Mouse (Mus musculus): ENCODE measurements around the gene Txndc11. TPM values are rescaled to one million over a fixed set of nuclear protein-coding genes. Genes with fewer than 3 reads are reported as not detected.

Txndc11 gene
- polyA plus RNA-seq, 1 experiment from 2014 or later, result 32.3 TPM

DNA sequence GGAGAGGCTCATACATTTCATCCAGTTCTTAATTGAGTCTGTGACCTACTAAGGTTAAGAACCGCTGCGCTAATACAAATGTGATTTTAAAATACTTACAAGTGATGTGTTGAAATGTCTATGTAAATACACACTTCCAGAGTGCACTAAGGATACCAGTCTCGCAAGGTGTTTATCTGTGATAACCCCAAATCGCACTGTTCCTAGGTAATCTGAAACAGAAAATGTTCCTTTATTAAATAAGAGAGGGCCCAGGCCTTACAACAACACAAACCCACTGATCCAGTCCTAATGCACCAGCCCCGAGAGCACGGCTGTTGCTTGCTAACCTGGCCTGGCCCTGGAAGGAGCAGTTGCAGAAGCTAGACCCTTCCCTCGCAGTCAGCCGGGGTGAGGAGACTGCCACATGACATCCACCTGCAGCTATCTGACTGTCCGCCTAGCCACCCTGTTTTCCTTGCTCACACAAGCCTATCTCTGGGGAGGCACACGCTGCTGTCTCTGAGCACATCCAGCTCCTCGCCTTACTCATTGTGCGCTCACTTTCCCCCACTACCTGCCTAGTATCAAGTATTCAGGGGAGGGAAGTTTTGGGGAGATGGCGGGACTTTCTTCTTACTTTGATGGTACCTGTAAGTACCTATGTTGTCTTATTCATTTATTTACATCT, 40.6 kb downstream of the Txndc11 start:
- H3K4me3 ChIP-seq, result no peak overlapping the region
- no peak overlapping the region for H3K27ac ChIP-seq
- ATAC-seq (ENCODE audit: borderline replicate concordance, extremely low read depth, low FRiP score, low TSS enrichment), result no peak
- no peak overlapping the region for H3K4me2 ChIP-seq
- no peaks in the 10 kb centered on the region for H3K9me3 ChIP-seq
- whole genome bisulfite sequencing, result 74% methylated on average over 13 of the region's 13 CpGs
- no peaks in the 10 kb centered on the region for H3K27me3 ChIP-seq
- no peak overlapping the region for H3K9ac ChIP-seq
- no peaks in the 10 kb centered on the region for H3K4me1 ChIP-seq
- peaks cover 24% of the 10 kb centered on the region for H3K36me3 ChIP-seq

DNA sequence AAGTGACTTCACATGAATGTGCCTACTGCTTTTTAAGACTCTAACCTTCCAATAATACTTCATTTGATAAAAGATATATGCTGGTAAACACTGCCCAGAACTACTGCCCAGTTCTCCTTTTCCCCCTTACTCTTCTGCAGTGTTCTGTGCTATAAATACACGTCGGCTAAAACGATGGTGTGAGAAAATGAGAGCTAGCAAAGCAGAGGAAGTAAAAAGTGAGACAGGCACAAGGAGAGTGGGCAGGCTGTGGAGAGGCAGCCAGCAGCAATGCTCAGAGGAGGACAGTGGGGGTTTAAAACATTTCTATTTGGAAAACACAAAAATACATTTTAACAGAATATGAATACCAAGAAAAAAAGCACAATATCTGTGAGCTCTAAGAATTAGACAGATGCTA, 41.9 kb downstream of the Txndc11 start:
- H3K36me3 ChIP-seq, result peaks cover 38% of the 10 kb centered on the region
- ATAC-seq (ENCODE audit: borderline replicate concordance, extremely low read depth, low FRiP score, low TSS enrichment), result no peak
- no peaks in the 10 kb centered on the region for H3K9me3 ChIP-seq
- no peak overlapping the region for H3K4me2 ChIP-seq
- no peak overlapping the region for H3K4me3 ChIP-seq
- no peak overlapping the region for H3K27ac ChIP-seq
- no peaks in the 10 kb centered on the region for H3K27me3 ChIP-seq
- H3K9ac ChIP-seq, result no peak overlapping the region
- 64% methylated on average over 3 of the region's 3 CpGs for WGBS
- no peaks in the 10 kb centered on the region for H3K4me1 ChIP-seq

DNA sequence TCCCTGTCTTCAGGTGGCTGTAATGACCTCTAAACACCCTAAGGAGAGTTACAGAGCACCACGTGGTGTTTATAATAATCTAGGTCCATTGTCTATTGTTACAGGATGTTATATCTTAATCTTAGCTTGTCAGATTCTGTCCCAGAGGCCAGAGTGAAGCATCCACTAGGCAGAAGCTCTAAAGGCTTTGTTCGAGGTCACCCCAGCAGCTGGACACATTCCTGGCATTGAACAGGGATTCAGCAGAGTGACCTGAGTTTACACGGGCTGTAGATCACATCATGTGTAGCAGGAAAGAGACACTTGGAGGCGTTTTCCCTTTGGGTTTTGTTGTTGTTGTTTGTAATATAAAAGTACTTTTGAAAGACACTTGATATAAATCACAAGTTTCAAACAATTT, 42.4 kb downstream of the Txndc11 start:
- Histone ChIP-seq H3K9ac (no peak overlapping the region), H3K27me3 (no peaks in the 10 kb centered on the region), H3K36me3 (peaks cover 41% of the 10 kb centered on the region), H3K4me3 (no peak overlapping the region), H3K4me2 (no peak overlapping the region), H3K27ac (no peak overlapping the region), H3K9me3 (no peaks in the 10 kb centered on the region), H3K4me1 (no peaks in the 10 kb centered on the region)
- WGBS, result 53% methylated on average over 4 of the region's 4 CpGs
- no peak for ATAC-seq (ENCODE audit: borderline replicate concordance, extremely low read depth, low FRiP score, low TSS enrichment)

DNA sequence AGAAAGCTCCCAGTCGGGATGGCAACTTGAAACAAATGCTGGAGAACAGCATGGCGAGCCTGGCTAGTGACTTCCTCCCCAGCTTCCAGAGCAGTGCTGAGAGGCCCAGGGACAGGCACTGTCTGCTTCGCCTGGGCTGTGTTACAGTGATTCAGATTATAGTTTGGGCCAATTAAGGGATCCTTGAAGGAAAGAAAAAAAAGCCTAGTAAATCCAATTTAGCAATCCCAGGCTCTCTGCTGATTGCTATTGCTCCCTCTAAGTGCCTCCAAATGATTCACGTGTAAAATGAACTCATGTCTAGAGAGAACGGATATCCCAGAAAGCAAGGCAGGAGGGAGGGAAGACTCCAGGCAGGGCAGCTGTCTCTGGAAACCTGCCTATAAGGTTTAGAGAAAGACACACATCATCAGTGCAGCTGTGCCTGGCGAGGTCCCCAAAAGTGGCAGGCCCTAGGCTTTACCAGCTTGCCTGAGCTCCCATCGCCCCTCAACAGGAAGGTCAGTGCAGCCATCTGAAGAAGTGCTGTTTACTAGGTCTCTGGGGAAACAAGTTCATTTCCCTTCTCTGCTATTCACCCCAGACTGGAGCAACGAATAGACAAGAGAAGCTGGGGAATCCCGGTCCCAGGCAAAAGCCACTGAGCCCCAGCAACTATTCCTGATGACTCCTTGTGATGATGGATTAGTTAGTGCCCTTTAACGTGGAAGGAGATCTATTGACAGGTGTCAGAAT, 43.4 kb downstream of the Txndc11 start:
- H3K36me3 ChIP-seq, result peaks cover 46% of the 10 kb centered on the region
- no peak overlapping the region for H3K9ac ChIP-seq
- H3K27me3 ChIP-seq, result no peaks in the 10 kb centered on the region
- H3K4me1 ChIP-seq, result no peaks in the 10 kb centered on the region
- H3K9me3 ChIP-seq, result no peaks in the 10 kb centered on the region
- ATAC-seq (ENCODE audit: borderline replicate concordance, extremely low read depth, low FRiP score, low TSS enrichment), result no peak
- WGBS, result 80% methylated on average over 10 of the region's 10 CpGs
- H3K27ac ChIP-seq, result no peak overlapping the region
- no peak overlapping the region for H3K4me2 ChIP-seq
- no peak overlapping the region for H3K4me3 ChIP-seq

DNA sequence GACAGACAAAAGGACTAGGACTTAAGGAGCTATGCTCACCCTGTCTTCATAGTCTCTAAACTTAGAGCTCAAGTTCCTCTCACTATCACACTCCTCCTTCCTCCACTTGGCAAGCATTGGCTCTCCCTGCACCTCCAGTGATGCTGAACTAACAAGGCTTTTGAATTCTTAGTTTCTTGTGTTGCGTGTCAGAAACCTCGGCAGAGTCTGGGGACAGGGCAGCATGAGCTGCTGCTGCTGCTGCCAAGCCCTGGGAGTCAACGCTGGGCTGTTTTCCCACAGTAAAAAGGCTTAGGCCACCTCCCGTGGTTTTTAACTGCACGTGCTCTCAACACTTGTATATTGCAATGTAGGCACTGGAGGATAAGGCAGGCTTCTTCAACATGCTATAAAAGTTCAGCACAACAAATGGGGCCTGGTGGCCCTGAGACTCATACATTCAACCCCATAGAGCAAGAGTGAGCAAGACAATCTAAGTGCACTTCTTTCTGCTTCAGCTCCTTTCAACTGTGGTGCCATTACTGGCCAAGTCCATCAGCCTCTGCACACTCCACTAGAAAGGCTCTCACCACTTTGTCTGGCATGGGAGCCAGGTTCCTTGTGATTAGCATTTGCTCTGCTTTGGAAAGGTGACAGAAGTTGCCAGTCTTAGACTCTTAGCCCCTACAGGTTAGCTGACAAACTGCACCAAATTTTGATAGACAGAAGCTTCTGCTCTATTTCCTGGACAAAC, 47.4 kb downstream of the Txndc11 start:
- Histone ChIP-seq H3K27me3 (no peaks in the 10 kb centered on the region), H3K4me2 (no peak overlapping the region), H3K4me1 (no peaks in the 10 kb centered on the region), H3K36me3 (peaks cover 80% of the 10 kb centered on the region), H3K4me3 (no peak overlapping the region), H3K27ac (no peak overlapping the region), H3K9me3 (no peaks in the 10 kb centered on the region), H3K9ac (no peak overlapping the region)
- ATAC-seq (ENCODE audit: borderline replicate concordance, extremely low read depth, low FRiP score, low TSS enrichment), result no peak
- WGBS, result 88% methylated on average over 5 of the region's 5 CpGs

DNA sequence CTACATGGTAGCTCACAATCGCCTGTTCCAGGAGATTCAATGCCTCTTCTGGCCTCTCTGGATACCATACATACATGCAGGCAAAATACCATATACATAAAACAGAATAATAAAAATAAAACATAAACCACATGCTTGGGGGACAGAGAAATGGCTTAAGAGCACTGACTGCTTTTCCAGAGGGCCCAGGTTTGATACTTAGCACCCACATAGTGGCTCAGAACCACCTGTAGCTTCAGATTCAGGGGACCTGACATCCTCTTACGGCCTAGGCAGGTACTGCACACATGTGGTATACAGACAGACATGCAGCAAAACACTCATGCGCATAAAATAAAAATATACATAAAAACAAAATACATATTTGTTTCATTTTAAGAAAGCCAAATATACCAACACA, 48.2 kb downstream of the Txndc11 start:
- H3K27me3 ChIP-seq, result no peaks in the 10 kb centered on the region
- no peak overlapping the region for H3K27ac ChIP-seq
- H3K4me3 ChIP-seq, result no peak overlapping the region
- H3K4me2 ChIP-seq, result no peak overlapping the region
- ATAC-seq (ENCODE audit: borderline replicate concordance, extremely low read depth, low FRiP score, low TSS enrichment), result no peak
- no peaks in the 10 kb centered on the region for H3K4me1 ChIP-seq
- H3K36me3 ChIP-seq, result peaks cover 83% of the 10 kb centered on the region
- 95% methylated on average over 3 of the region's 3 CpGs for WGBS
- H3K9ac ChIP-seq, result no peak overlapping the region
- no peaks in the 10 kb centered on the region for H3K9me3 ChIP-seq

DNA sequence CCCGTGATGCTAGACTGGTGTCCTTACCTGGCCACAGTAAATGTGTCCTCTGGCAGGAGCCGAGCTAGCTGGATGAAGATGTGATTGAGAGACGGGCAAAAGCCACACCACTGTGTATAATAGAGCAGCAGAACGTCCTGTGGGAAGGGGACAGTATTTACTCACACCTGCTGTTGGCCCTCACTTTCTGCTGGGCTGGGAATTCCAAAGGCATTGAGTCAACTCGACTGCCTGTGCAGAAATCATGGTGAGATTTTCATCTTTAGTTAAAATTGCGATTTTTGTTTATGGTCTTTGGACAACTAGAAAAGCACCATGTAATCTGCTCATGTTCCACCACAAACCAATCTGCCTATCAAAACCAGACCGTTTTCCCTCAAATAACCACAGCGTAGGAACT, 50.3 kb downstream of the Txndc11 start:
- ATAC-seq (ENCODE audit: borderline replicate concordance, extremely low read depth, low FRiP score, low TSS enrichment), result no peak
- no peak overlapping the region for H3K4me2 ChIP-seq
- H3K4me1 ChIP-seq, result no peaks in the 10 kb centered on the region
- no peaks in the 10 kb centered on the region for H3K9me3 ChIP-seq
- WGBS, result 85% methylated on average over 8 of the region's 8 CpGs
- no peak overlapping the region for H3K9ac ChIP-seq
- H3K27me3 ChIP-seq, result no peaks in the 10 kb centered on the region
- H3K27ac ChIP-seq, result no peak overlapping the region
- H3K4me3 ChIP-seq, result no peak overlapping the region
- peaks cover 85% of the 10 kb centered on the region for H3K36me3 ChIP-seq

DNA sequence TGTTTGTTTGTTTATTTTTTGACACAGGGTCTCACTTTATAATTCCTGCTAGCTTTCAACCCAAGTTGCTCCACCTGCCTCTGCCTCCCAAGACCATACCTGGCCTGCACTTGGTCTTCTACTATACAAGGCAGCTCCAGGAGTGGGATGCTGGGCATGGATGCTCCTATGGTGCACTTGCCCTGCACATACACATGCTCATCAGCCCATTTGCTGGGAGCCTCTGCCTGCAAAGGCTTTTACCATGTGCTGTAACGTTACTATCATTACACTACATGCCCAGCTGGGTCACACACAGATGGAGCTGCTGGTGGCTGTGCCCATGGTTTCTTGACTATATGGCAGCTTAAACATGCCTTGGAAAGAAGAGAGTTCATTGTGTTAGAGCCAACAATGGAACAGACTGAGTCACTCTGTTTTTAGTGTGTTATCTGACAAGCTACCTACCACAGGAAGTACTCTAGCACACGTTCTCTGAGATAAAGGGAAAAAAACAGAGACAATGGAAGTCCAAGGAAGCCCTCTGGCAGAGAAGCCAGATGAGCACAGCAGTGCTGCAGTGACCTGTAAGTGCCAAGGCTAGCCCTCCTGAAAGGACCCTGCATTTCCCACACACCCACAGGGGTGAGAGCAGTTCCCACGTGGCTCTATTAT, 56.1 kb downstream of the Txndc11 start:
- Histone ChIP-seq H3K4me2 (no peak overlapping the region), H3K9ac (no peak overlapping the region), H3K9me3 (no peaks in the 10 kb centered on the region), H3K4me1 (no peaks in the 10 kb centered on the region), H3K27me3 (no peaks in the 10 kb centered on the region), H3K36me3 (peaks cover 89% of the 10 kb centered on the region), H3K4me3 (no peak overlapping the region), H3K27ac (no peak overlapping the region)
- ATAC-seq (ENCODE audit: borderline replicate concordance, extremely low read depth, low FRiP score, low TSS enrichment), result no peak
- WGBS, result 64% methylated on average over 3 of the region's 3 CpGs

DNA sequence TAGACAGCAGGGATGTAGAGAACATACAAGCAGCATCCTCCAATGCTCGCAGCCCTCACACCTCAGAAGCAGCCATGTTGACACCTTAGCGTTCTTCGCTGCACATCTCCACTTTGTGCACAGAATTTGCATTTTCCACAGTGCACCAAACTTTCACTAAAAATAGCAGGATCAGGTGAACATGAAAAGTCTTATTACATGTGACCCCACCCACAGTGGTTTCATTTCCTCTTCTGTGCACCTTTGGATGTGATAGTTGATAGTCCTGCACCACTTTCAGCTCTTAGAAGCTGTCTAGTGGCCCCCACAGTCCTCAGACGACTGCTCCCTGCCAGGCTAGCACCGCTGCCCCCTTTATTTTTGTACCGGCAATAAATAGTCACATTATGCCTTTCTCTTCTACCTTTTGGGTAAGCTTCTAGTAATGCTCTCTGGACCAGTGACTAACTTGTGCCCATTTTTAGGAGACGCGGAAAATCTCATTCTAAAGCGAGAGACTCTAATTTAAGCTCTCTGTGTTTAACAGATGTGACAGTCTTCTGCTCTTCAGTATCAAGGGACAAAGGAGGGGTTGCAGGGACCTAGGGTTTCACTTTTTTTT, 56.7 kb downstream of the Txndc11 start:
- WGBS, result 94% methylated on average over 9 of the region's 9 CpGs
- Histone ChIP-seq H3K27me3 (no peaks in the 10 kb centered on the region), H3K9ac (no peak overlapping the region), H3K9me3 (no peaks in the 10 kb centered on the region), H3K36me3 (peaks cover 87% of the 10 kb centered on the region), H3K27ac (no peak overlapping the region), H3K4me1 (no peaks in the 10 kb centered on the region), H3K4me2 (no peak overlapping the region), H3K4me3 (no peak overlapping the region)
- no peak for ATAC-seq (ENCODE audit: borderline replicate concordance, extremely low read depth, low FRiP score, low TSS enrichment)

DNA sequence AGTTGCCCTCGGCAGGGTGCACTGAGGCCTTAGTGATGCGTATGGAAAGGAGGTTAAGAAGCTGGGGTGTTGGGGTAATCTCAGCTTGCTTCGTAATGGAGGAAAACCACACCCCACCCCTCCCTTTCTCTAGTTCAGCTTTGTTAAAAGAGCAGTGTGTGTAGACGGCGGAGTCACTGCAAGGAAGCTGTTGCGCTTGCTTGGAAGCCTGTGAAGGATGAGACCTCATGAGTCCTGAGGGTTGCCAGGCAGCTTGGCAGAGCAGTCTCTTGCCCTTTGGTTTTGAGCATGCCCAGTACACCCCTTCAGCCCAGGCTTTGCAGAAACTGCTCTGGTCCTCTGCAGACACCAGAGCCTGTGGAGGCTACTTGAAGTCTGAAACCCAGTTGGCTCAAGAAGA, 61.4 kb downstream of the Txndc11 start:
- WGBS, result 81% methylated on average over 6 of the region's 6 CpGs
- Histone ChIP-seq H3K27ac (no peak overlapping the region), H3K4me3 (no peak overlapping the region), H3K9me3 (no peaks in the 10 kb centered on the region), H3K27me3 (no peaks in the 10 kb centered on the region), H3K9ac (no peak overlapping the region), H3K36me3 (peaks cover 54% of the 10 kb centered on the region), H3K4me2 (no peak overlapping the region), H3K4me1 (peaks cover 28% of the 10 kb centered on the region)
- no peak for ATAC-seq (ENCODE audit: borderline replicate concordance, extremely low read depth, low FRiP score, low TSS enrichment)

DNA sequence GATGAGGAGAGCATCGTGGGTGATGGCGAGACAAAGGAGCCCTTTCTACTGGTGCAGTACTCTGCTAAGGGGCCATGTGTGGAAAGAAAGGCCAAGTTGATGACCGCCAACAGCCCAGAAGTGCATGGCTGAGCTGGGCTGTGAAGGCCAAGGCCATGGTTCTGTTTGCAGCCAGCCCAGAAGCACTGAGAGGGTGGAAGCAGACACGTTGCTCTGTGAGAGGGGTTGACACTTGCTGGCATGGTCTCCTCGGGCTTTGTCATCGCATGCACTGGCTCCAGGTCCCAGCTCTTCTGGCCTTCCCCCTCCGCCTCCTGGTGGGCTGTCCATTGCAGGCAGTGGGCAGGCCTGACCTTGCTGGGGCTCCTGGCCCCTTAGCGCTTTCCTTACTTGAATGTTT, 62.0 kb downstream of the Txndc11 start:
- H3K36me3 ChIP-seq, result peaks cover 48% of the 10 kb centered on the region
- H3K9me3 ChIP-seq, result no peaks in the 10 kb centered on the region
- no peak overlapping the region for H3K4me3 ChIP-seq
- no peak overlapping the region for H3K27ac ChIP-seq
- no peak overlapping the region for H3K9ac ChIP-seq
- no peaks in the 10 kb centered on the region for H3K27me3 ChIP-seq
- 82% methylated on average over 8 of the region's 8 CpGs for WGBS
- peaks cover 34% of the 10 kb centered on the region for H3K4me1 ChIP-seq
- ATAC-seq (ENCODE audit: borderline replicate concordance, extremely low read depth, low FRiP score, low TSS enrichment), result no peak
- H3K4me2 ChIP-seq, result no peak overlapping the region
